Mouse (Mus musculus) bone marrow macrophage, adult 2 months (primary cell): Measurements from ENCODE around the gene Slc39a11. TPM values are rescaled to one million over a fixed set of nuclear protein-coding genes. Genes with fewer than 3 reads are reported as not detected.

ENCODE experiments used
- H3K27ac ChIP-seq: 2 replicates; pipeline ENCODE4 v1.5.1; 2012; ENCODE audit warnings: low read depth, low read length; ENCODE audit not compliant: insufficient read depth
- H3K4me1 ChIP-seq: 2 replicates; pipeline ENCODE4 v1.6.1; 2012; ENCODE audit warnings: low read length; ENCODE audit not compliant: control insufficient read depth, insufficient read depth
- H3K4me3 ChIP-seq: 2 replicates; pipeline ENCODE4 v1.5.1; 2012; ENCODE audit warnings: mild to moderate bottlenecking, low read length, moderate library complexity; ENCODE audit not compliant: insufficient read depth
- CTCF ChIP-seq: IDR thresholded peaks from 2 replicates; pipeline ENCODE4 v1.5.1; 2012; ENCODE audit warnings: low read depth, mild to moderate bottlenecking, low read length, moderate library complexity
- POLR2A ChIP-seq: IDR thresholded peaks from 2 replicates; pipeline ENCODE4 v1.6.1; 2012; ENCODE audit warnings: mild to moderate bottlenecking, low read depth, low read length, borderline replicate concordance
- polyA plus RNA-seq: library from polyadenylated mRNA; stranded (reverse); fragments of >200 nt; gene quantifications from 2 replicates; pipeline ENCODE4 v1.2.4, GENCODE M21; 2012; ENCODE audit not compliant: missing spikeins, insufficient read depth, insufficient read length

Gene Slc39a11
- polyA plus RNA-seq, 1 experiment: 24.3 TPM

GRCm38 (mm10) chr11:113291781-113292714 lies 357.8 kb downstream of the Slc39a11 start:
- no peaks in the 10 kb centered on the region for H3K4me1 ChIP-seq
- TF ChIP-seq POLR2A: no peak
- no peak for TF ChIP-seq CTCF
- H3K4me3 ChIP-seq: no peak overlapping the region
- H3K27ac ChIP-seq: no peak overlapping the region

DNA sequence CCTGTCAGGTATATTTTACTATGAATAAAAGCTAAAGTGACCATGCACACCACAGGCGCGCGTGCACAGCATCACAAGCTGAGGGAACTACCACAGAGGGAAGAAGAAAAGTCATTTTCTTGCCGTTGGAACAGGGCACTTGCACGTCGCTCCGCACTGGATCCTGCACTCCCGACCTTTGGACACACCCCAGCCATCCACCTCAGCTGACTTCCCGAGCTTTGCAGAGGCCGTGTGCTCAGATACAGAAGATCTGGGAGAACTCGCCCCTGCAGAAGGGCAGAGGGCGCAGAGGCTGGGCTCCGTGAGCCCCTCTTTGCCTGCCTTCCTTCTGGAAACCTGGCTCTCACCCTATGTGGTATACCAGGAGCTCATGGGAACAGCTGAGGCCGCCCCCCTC lies 359.0 kb downstream of the Slc39a11 start:
- Histone ChIP-seq H3K4me1 (no peaks in the 10 kb centered on the region), H3K27ac (no peak overlapping the region), H3K4me3 (no peak overlapping the region)
- TF ChIP-seq POLR2A: no peak
- no peak for TF ChIP-seq CTCF

- H3K27ac ChIP-seq: no peak overlapping the region
- H3K4me1 ChIP-seq: no peaks in the 10 kb centered on the region
- TF ChIP-seq POLR2A (no peak), CTCF (no peak)
- H3K4me3 ChIP-seq: no peak overlapping the region
Observed at GRCm38 (mm10) chr11:113284951-113285741, 364.7 kb downstream of the Slc39a11 start.

DNA sequence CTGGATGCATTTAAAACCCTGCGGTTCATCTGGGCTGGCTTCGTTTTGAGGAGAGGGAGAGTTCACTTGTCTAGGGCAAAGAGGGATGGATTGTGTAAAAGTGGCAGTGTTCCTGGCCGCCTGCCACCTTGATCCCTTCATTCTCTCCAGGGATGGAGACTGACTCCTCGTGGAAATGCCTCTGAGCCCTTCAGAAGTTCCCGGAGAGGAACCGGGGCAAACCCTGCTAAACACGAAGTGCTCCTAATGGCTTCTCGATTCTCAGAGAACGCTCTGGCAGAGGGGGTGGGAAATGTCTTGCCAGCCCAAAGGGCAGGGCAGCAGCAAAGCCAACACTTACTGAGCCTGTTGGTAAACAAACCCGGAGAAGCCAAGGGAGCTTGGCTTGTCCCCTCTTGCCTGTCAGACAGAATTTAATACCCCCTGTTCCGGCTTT lies 366.5 kb downstream of the Slc39a11 start:
- Histone ChIP-seq H3K4me1 (no peaks in the 10 kb centered on the region), H3K4me3 (no peak overlapping the region), H3K27ac (no peak overlapping the region)
- TF ChIP-seq CTCF (no peak), POLR2A (no peak)

DNA sequence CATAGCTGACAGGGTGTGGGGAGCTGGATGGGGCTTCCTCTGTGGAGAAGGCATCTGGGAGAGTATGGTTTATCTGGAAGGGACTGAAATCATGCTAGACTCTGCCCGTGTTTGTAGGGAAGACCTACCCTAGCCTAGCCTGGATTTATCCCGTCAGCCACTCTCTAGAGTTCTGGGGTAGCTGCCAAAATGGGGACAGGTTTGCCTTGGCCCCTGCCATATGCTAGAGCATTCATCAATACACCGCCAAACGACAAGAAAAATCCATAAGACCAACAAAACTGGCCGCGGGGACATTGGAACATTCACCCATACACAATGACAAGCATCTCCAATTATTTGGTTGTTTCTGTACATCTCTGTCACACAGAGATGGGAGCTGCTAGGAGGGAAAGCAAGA lies 371.6 kb downstream of the Slc39a11 start:
- Histone ChIP-seq H3K27ac (no peak overlapping the region), H3K4me3 (no peak overlapping the region), H3K4me1 (no peaks in the 10 kb centered on the region)
- TF ChIP-seq CTCF (no peak), POLR2A (no peak)

- no peak overlapping the region for H3K4me3 ChIP-seq
- H3K27ac ChIP-seq: no peak overlapping the region
- TF ChIP-seq POLR2A (no peak), CTCF (no peak)
- 0 out of 2 replicates have a peak, but pooled peaks cover 1% of the 10 kb centered on the region for H3K4me1 ChIP-seq
Observed at GRCm38 (mm10) chr11:113277034-113277612, 372.8 kb downstream of the Slc39a11 start.

GRCm38 (mm10) chr11:113276518-113276917 lies 373.4 kb downstream of the Slc39a11 start:
- TF ChIP-seq CTCF: no peak
- TF ChIP-seq POLR2A: no peak
- no peak overlapping the region for H3K27ac ChIP-seq
- no peak overlapping the region for H3K4me3 ChIP-seq
- 0 out of 2 replicates have a peak, but pooled peaks cover 2% of the 10 kb centered on the region for H3K4me1 ChIP-seq

- H3K4me1 ChIP-seq: peaks cover 8% of the 10 kb centered on the region
- no peak for TF ChIP-seq POLR2A
- no peak for TF ChIP-seq CTCF
- H3K27ac ChIP-seq: no peak overlapping the region
- no peak overlapping the region for H3K4me3 ChIP-seq
Observed at GRCm38 (mm10) chr11:113274037-113274436, 375.8 kb downstream of the Slc39a11 start.

DNA sequence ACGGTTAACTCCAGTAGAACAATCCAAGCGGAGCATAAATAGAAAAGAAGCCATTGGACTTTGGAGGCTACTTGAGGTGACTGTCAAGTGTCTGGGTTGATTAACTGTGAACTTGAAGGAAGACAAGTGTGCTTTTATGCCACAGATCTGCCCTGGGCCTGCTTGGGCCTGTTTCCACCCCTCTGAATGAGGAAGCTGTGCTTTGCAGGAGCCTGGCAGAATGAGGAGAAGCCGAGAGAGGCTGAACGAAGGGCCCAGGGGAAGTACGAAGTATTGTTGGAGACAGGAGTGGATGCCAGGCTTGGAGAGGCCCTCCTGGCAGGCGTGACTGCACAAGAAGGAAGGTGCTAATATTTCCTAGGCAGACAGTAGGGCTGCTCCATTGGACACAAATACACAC lies 378.0 kb downstream of the Slc39a11 start:
- H3K27ac ChIP-seq: no peak overlapping the region
- peaks cover 8% of the 10 kb centered on the region for H3K4me1 ChIP-seq
- TF ChIP-seq CTCF: no peak
- TF ChIP-seq POLR2A: no peak
- no peak overlapping the region for H3K4me3 ChIP-seq

GRCm38 (mm10) chr11:113268831-113269319 lies 381.0 kb downstream of the Slc39a11 start:
- TF ChIP-seq CTCF (no peak), POLR2A (no peak)
- Histone ChIP-seq H3K4me1 (peaks cover 8% of the 10 kb centered on the region), H3K27ac (no peak overlapping the region), H3K4me3 (no peak overlapping the region)
